Mouse (Mus musculus): ENCODE results near the gene C1qtnf2.

Gene C1qtnf2

DNA sequence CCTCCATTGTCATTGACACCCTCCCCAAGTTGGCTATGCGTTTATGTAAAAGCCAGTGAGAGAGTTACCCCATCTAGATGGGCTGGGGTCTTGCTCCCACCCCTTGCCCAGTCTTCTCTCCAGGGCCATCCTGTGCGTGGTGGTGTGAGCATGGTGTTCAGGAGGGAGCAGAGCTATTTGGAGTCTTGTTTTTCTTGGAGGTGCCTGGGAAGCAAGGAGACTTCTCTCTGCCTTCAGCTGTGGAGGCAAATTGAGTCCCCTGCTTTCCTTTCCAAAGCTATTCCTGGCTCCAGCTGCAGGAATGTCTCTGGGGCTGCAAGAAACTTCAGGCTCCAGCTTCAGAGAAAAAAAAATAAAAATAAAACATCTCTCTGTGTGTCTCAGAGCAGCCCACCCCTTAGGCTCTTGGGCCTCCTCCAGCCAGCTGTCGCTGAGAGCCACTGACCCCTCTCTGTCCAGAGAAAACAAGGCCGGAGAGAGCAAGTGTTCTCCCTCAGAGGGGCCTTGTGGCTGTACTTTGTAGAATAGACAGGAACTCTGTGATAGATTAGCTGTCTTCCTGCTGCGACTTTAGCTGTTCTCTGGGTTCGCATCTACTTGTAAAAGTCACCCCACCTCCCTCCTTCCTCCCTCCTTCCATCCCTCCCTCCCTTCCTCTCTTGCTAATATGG, 9.2 kb downstream of the C1qtnf2 start:
- no peak for DNase-seq (ENCODE audit: extremely low spot score)

DNA sequence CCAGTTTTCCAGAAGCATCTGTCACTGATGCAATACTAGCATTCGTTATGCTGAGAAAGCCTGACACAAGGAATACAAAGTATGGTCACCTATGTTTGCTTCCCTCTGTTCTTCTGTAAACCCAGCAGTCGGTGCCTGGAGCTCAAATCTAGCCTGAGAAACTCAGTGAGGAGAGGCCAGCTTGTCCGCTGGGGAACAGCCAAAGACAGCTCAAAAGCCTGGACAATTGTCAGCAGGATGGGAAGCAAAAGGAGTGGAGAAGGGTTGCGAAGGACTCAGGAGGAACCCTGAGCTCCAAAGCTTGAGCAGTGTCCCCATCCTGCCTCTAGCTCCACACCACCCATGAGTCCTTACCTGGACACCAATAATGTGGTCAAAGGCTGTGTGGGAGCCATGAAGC, 10.0 kb downstream of the C1qtnf2 start:
- no peak for DNase-seq (ENCODE audit: extremely low spot score)

DNA sequence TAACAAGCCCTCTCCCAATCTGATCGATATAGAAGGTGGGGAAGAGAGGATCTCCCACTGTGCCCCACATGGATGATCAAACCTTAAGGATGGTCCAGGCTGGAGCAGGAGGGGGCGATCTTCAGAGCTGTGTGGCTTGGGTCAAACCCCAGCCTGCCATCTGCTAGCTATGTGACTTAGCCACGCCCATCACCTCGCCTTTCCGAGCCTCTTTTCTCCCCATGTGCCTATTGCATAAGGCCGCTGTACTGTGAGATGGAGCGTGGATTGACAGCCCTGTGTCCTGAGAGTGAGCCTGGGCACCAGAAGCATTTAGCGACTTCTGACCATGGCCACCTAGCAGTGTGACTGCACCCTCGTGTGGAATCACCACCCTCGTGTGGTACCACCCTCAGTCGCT, 10.6 kb downstream of the C1qtnf2 start:
- DNase-seq (ENCODE audit: extremely low spot score) = peak; percentile 28

DNA sequence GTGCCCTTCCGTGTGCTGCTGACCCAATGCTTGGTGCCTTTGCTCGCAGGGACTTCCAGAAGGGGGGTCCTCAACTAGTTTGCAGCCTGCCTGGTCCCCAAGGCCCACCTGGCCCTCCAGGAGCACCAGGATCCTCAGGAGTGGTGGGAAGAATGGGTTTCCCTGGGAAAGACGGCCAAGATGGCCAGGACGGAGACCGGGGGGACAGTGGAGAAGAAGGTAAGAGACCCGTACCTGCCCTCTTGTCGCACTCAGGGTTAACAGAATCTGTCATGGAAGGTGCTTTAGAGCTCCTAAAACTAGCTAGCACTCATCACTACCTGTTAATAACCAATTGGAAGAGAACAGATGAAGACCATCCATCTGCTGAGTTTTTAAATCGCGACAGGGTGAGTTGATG, 11.8 kb downstream of the C1qtnf2 start:
- no peak for DNase-seq (ENCODE audit: extremely low spot score)

DNA sequence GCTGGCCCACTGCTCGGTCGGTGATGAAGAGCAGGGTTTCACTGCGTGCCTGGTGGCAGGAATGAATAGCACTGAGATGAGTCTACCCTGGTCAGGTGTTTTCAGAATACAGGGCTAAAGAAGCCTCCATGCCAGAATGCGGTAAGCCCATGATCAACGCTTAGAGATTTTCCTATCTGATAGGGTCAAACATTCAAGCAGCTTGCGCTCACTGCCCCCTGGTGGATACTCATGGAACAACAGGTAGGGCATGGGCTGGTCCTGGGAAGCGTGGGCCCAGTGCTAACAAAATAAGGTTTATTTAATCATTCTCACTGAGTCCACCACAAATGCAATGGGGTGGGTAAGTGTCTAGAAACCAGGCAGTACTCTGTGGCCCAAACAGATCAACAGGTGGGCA, 18.6 kb downstream of the C1qtnf2 start:
- DNase-seq (ENCODE audit: extremely low spot score) = peak; percentile 76

DNA sequence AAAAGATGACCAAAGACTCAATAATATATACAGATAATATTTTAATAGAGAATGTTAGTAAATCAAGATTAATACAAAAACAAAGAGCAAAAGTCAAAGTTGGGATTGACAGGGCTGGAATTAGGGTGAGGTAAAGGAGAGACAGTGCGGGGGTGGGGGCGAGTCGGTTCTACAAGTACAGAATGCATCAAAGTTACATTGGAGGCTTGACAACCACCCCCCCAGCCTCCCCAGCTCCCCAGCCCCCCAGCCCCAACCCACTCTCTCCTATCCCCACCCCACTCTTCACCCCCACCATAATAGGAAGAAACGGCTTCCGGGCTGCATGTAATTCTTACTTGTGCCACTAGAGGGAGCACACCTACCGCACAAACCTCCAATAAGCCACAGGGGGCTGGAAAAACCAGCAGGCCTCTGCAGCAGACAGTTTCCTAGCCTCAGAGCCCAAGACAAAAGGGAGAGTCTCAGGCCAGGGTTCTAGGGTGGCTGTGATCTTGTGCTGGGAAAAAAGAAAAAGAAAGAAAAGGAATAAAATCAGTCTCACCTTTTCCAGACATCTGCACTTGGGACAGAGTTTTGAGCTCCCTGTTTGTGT, 19.8 kb downstream of the C1qtnf2 start:
- DNase-seq (ENCODE audit: extremely low spot score) = peak; percentile 81

DNA sequence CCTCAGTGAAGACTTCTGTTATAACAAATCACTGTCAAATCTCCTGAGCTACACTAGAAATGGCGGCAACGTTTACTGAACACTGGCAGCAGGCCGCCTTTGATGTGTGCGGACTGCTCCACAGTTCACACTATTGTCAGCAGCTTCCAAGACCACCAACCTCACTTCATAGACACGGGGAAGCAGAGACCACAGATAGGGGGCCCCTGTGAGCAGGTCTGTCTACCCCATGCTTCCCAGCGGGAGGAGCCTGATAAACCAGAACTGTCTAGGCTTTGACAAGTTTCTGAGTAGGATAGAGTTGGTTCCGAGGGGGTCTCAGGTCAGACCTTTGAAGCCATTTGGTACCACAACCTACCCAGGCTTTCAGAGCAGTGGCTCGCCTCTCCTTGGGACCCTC, 21.0 kb downstream of the C1qtnf2 start:
- peak; percentile 53 for DNase-seq (ENCODE audit: extremely low spot score)

DNA sequence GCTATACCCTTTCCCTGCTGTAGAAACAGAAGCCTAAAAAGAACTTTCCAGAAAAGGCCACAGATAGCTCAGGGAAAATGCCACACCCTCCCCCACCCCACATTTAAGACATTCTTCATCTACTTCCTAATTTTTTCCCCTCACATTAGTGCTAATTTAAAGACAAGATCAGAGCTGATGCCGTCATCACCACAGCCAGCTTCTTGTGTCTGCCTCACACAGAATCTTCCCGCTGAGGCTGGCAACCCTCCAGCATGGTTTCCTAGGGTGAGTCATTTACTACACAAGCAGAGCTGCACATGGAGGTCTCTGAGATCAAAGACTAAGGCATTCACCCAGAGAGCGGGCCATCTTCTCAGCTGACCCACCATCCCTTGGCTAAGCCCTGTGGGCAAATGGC, 21.5 kb downstream of the C1qtnf2 start:
- DNase-seq (ENCODE audit: extremely low spot score) = no peak

DNA sequence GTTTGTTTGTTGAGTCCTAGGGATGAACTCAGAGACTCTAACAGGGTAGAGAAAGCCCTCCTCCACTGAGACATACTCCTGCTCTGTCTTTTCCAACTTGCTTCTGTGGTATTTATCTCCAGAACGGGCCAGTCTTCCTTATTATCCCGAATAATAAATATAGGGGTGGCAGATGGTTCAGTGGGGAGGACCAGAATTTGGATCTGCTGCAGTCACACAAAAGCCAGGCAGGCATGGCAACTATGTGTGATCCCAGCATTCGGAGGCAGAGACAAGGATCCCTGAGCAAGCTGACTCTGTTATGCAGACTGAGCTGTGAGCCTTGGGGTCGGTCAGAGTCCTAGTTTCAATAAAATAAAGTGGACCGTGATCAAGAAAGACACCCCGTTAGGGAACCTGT, 27.2 kb downstream of the C1qtnf2 start:
- no peak for DNase-seq (ENCODE audit: extremely low spot score)

DNA sequence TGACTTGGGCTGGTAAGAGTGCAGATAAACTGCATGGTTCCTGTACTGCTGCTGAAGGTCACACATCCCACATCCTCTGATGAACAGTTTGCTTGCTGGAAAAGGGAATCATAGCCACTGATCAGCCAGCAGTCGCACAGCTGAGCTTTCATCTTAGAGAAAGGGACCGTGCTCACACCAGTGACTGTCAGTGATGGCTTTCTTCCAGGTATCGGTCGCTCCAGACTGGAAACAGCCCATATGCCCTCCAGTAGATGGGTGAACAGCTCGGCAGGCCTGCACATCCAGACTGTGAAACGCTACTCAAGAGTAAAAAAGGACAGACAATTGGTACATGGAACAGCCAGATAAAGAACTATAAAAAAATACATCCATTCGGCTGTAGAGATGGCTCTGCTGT, 31.1 kb downstream of the C1qtnf2 start:
- DNase-seq (ENCODE audit: extremely low spot score) = no peak

DNA sequence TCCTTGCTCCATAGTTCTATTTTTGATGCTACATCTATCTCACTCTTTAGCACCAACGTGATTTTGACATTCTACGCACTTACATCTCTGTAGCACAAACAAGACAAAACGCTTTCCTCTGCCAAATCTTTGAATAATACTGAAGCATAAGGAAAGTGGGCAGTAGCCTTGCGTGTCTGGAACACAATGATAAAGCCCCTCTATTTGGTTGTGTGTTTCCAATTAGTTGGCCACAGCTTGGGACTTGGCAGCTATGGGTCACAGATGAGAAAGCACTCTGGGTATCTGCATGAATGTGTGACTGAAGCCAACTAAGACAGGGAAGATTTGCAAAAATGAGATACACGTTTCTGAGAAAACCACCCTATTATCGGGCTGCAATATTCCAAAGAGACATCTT, 33.9 kb downstream of the C1qtnf2 start:
- no peak for DNase-seq (ENCODE audit: extremely low spot score)

DNA sequence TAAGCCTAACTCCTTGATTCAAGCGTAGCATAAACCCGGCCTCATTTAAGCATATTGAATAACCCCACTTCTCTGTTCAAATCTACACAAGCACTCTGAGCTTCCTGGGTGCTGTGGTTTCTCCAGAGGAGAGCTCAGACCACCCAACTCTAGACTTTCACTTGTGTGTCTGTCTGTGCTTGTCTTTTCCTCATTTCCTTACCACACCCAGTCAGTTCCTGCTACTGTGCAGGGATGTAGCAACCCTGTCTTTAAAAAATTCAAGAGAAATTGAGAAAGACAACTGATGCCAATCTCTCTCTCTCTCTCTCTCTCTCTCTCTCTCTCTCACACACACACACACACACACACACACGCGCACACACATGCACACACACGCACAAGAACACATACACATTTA, 35.8 kb downstream of the C1qtnf2 start:
- DNase-seq (ENCODE audit: extremely low spot score) = no peak

DNA sequence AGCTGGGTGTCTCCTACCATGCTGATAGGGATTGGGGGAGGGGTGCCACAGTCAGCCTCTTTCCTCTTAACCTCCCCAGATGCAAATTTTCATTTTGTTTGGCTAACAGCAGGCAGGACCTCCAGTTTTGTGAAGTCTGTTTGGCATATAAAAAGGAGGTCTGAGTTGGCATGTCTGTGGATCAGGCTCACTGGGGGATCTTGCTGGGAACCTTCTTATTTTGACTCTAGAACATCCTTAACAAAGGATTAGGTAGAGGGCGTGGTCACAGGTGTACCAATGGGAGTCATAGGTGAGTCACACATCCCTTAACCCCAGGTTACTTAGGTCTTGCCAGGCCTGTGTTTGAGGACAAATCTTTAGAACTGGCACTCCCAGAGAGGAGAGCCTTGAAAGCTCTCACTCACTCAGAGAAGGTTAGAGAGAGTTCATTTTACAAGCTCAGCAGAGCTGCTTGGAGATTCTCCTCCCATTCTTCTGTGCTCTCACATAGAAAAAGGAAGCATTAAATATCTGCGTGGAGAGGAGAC, 38.6 kb downstream of the C1qtnf2 start:
- no peak for DNase-seq (ENCODE audit: extremely low spot score)

DNA sequence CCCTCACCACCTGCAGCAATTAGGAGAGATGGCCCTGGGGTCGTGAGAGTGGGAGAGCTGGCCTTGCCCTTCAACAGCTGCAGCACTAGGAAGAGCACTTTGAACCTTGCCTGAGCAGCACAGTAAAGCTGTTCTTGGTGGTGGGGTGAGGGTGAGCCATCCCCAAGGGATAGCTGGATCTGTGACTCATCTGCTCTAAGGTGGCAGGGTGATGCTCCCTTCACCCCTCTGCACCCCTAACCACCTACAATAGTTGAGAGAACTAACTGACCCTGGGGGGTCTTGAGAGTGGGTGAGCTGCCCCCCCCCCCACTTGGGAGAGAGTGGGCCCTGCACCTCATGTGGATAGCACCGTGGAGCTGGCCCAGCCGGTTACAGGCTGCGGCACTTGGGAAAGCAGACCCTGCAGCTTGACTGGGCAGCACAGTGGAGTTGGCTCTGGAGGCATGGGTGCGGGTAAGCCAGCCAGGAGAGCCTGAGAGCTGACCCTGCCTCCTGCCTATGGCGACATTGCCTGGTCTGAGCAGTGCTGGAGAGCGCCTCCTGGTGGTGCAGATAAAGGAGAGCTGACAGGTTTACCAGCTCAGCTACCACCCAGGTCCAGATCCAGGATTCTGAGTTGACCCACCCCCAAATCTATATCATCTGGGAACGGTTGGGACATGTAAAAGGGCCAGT, 42.4 kb downstream of the C1qtnf2 start:
- peak; percentile 54 for DNase-seq (ENCODE audit: extremely low spot score)

DNA sequence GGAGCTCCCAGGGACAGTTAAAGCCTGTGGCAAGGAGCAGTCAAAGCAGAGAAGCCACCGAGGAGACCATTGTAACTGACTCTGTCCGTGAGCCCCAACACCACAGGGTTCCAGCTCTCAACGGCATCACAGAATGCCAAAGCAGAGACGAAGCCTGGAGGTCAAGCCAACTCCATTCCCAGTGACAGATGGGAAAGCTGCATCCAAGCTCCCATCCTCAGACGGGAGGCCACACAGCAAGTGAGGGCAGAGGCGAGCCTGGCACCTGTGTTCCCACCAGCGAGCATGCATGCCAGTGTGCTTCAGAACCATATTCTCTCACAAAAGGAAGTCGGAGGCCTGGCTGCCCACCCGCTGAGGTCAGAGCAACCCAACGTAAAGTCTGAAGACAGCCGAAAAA, 43.6 kb downstream of the C1qtnf2 start:
- DNase-seq (ENCODE audit: extremely low spot score) = no peak

DNA sequence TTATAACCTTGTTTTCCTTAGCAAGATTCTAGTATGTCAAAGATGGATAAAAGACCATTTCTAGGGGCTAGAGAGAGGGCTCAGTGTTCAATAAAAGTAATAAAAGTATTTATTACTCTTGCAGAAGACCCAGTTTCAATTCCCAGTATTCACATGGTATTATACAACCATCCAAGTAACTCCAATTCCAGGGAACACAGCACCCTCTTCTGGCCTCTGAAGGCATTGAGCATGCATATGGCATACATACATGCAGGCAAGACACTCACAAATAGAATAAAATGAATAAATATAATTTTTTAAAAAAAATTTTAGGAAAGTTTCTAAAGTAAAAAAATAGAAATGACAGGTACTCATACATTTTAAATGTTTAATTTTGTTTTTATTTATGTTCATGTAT, 44.0 kb downstream of the C1qtnf2 start:
- DNase-seq (ENCODE audit: extremely low spot score) = no peak

DNA sequence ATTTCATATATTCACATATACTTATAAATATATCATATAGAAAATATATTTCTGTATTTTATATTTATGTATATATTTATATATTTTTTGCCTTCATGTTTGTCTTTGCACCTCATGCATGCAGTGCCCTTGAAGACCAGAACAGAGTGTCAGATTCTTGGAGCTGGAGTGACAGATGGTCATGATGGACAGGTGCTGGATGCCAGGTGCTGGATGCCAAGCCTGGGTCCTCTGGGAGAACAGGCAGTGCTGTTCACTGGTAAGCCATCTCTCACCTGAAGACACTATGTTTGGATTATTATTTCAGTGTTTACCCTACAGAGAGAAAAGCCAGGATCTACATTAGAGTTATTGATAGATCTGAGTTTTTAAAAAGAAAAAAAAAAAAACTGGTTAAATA, 44.7 kb downstream of the C1qtnf2 start:
- no peak for DNase-seq (ENCODE audit: extremely low spot score)

DNA sequence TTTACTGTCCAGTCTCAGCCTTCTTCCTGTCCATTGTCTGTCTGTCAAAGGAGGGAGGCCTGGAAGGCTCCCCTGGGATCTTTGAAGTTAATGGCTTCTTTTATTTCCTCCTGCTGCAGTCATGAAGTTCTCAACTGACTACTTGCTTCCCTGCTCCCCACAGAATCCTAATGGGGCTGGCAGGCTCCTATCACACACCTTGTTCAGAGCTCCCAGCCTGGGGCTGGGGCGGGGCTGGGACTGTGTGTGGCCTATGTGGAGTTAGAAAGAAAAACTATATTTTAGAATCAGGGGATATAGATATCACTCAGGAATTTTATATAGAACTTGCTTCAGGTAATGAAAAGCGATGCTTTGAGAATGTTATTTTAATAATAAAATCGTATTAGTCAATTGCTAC, 46.4 kb downstream of the C1qtnf2 start:
- no peak for DNase-seq (ENCODE audit: extremely low spot score)

DNA sequence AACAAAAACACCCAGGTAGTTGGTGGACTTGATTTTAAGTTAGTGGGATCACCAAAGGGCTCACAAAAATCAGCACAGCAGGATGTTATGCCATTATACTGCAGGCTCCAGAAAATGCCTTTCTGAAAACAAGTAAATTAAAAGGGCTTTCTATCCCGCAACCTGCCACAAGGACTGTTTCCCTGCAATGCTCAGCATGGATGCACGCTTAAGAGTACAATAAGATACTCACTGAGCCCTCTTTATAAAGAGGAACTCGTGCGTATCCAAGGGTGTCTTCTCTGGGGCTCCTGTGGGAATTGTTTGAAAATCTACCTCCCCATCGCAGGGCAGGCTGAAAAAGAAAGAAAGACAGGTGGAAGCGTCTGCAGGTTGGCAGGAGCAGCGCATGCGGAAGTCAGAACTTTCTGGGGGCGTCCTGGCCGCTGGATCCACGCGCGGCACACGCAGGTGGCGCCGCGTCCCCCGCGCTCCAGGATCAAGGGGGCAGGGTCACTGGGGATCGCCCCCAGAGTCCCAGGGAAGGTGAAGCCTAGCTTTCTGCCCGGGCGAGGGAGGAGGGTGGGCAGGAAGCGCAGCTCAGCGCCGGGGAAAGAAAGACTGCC, 54.1 kb downstream of the C1qtnf2 start:
- no peak for DNase-seq (ENCODE audit: extremely low spot score)

DNA sequence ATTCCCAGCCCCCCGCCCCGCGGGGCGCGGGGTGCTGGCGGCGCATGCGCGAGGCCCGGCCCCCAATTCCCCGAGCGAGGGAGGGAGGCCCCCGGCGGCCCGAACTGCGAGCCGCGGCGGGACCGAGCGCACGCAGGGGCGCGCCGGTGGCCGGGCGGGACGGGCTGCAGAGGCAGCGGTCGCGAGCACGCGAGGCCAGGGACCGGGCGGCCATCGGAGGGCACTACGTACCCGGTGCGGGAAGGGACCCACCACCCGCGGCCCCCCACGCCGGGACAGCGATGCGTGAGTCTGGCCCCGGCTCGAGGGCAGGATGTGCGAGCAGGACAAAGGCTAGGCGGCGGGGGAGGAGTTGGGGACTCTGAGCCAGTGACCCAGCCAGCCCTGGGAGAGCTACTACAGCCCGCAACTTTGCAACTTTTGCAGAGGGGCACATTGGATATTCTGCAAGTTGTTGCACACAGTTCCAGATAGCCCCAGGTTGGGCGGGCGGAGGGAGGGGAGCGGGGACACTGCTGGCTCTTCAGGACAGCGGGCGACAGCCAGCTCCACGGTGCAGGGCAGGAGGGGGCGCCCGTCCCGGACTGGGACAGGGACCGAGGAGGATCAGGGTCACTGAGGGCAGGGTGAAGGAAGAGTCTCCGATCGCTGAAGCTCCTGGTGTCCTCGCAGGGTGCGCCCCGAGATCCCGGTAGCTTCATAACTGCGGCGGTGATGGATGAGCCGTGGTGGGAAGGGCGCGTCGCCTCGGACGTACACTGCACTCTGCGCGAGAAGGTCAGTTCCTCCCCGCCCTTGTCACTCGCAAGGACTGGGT, 54.8 kb downstream of the C1qtnf2 start, which contains the start of gene Ccnjl:
Gene Ccnjl, plus strand, starts transcription at position 102 of the 817 bp plus-strand sequence.
- peak; percentile 87 for DNase-seq (ENCODE audit: extremely low spot score)

DNA sequence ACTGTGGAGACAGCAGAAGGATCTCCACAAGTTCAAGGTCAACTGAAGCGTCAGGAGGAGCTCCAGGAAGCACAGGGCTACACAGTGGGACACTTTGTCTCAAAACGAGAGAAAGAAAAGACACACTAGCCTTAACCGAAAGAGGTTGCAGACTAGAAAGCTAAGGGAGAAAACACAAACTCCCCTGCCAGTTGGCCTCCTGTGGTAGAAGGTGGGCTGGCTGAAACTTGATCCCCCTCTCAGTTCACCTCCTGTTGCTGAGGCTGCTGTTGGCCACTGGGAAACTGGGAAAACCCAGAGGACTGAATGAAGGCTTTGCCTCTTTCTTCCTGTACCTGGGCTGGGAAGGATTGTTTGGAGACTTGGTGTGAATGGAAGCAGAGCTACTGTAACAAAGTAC, 56.0 kb downstream of the C1qtnf2 start:
- peak; percentile 52 for DNase-seq (ENCODE audit: extremely low spot score)

DNA sequence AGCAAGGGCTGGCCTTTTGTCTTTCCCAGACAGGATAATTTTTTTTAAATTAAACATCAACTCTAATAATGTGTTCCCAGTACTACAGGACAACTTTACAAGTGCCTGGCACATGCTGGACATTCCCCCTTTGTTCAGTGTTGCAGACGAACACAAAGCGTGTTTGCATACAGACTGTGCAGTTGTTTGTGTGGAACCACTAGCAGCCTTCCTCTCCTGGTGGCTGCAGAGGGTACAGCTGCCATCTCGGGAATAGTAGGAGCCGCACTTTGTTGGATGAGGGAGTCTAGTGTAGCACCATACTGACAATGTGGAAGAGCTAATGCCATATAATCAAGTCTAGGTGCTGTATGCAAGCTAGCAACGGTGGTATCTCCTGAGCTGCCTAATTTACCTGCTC, 57.5 kb downstream of the C1qtnf2 start:
- no peak for DNase-seq (ENCODE audit: extremely low spot score)

Data from embryo, embryonic 9.5 days (tissue).